Mouse (Mus musculus) urinary bladder, adult 2 months (tissue): Measurements from ENCODE around the gene Fank1. TPM values are rescaled to one million over a fixed set of nuclear protein-coding genes. Genes with fewer than 3 reads are reported as not detected.

Source experiments
- DNase-seq: peaks from one replicate; pipeline ENCODE4 v3.0.0; 2022; ENCODE audit warnings: low spot score
- polyA plus RNA-seq: library from polyadenylated mRNA; depleted of rRNA; stranded (reverse); fragments of >200 nt; gene quantifications from 2 replicates; pipeline ENCODE4 v1.2.3, GENCODE M21; 2012

Fank1 gene
- polyA plus RNA-seq, 1 experiment, result 0.29 TPM

GRCm38 (mm10) chr7:133768027-133768426 is 8.6 kb upstream of the Fank1 start:
- DNase-seq, result no peak

- DNase-seq, result no peak
Measured at GRCm38 (mm10) chr7:133768517-133768916, 8.1 kb upstream of the Fank1 start.

DNA sequence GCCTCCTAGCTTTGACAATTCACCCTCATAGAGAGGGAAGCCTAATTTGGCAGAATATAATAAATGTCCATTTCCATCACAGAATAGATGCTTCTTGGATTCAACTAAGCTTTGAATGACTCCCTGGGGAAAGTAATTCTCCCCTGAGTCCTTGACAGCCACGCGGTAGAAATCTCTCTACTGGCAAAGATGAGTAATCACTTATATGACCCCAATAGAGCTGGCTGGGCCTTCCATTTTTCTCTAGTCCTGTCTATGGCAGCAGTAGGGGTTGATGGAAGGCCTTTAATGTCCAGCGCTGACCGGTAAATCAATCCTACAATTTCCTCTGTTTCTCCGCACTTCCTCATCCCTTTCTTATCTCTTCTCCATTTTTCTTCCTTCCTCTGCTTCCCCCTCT is 1.5 kb upstream of the Fank1 start:
- no peak for DNase-seq

DNA sequence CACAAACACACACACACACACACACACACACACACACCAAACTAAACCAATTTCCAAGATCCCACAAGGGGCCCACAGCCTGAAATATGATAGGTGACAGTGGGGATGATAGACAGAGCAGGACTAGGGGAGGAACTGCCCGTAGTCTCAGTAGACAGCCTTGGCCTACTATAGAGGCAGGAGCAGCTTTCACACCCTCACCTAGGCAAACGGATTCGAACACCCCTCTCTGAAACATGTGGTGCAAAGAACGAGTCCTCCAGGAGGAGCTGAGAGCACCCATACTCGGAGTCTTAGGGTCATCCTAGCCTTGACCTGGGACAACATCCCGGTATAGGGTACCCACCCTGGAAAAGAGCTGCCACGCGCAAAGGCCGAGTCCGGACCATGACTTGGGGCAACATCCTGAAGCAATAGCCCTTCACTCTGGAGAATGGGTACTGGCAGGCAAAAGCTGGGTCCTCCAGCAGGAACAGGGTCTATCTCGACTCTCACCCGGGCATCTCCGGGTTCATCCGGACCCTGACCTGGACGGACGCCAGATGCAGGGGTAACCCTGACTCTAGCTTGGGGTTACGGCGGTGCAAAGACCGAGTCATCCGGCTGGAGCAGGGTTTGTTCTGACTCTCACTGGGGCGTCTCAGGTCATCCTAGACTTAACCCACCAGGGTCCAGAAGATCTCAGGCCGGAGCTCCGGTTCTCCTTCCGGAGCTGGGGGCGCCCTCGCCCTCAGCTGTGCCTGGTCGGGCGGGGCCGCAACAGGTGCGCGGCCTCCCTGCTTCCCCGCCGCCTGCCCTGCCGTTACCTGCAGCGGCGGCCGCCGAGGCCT is 650 bp upstream of the Fank1 start:
- no peak for DNase-seq

GRCm38 (mm10) chr7:133781583-133781982 is 4.9 kb downstream of the Fank1 start:
- DNase-seq, result no peak

- DNase-seq, result no peak
Measured at GRCm38 (mm10) chr7:133781991-133782390, 5.3 kb downstream of the Fank1 start.

GRCm38 (mm10) chr7:133782717-133783435 is 6.2 kb downstream of the Fank1 start, which contains the start of gene Dhx32:
Gene Dhx32, minus strand, starts transcription at chr7:133782726.
- peak; percentile 47 for DNase-seq

DNA sequence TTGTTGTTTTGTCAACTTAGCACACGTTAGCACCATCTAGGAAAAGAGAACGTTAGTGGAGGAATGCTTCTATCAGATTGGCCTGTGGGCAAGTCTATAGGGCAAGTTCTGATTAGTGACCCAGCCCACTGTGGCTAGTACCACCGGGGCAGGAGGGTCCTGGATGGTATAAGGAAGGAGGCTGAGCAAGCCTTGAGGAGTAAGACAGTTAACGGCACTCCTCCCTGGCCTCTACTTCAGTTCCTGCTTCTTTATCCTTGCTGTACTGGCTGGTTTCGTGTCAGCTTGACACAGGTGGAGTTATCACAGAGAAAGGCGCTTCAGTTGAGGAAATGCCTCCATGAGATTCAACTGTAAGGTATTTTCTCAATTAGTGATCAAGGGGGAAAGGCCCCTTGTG is 10.9 kb downstream of the Fank1 start:
- DNase-seq, result no peak

GRCm38 (mm10) chr7:133788147-133788546 is 11.5 kb downstream of the Fank1 start:
- DNase-seq, result no peak

GRCm38 (mm10) chr7:133790171-133790570 is 13.5 kb downstream of the Fank1 start:
- no peak for DNase-seq

DNA sequence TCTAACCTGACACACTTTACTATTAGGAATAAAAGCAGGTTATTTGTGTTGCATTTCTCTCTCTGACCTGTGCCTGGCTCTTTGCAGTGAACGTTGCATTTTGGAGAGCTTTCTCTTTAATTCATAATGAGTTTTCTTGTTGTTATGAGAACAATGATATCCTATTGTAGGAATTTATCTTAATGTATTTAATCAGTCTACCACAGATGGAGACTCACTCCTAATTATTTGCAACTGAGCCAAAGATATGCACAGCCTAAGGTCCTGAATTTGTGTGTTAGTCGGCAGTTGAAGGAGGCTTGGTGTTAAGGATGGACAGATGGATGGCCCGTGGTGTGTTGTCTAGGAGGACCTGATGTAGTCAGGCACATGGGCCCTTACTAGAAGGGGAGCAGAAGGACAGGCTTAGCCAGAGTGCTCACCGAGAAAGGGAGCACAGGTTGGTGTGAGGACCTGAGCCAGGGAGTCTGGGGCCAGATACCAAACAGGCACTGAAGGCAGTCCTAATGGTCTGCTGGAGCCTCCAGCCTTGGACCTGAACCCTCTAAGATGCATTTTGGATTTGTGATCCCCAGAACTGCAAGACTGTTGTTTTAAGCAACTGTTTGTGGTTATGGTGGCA is 14.1 kb downstream of the Fank1 start:
- no peak for DNase-seq

GRCm38 (mm10) chr7:133792771-133793170 is 16.1 kb downstream of the Fank1 start:
- no peak for DNase-seq

DNA sequence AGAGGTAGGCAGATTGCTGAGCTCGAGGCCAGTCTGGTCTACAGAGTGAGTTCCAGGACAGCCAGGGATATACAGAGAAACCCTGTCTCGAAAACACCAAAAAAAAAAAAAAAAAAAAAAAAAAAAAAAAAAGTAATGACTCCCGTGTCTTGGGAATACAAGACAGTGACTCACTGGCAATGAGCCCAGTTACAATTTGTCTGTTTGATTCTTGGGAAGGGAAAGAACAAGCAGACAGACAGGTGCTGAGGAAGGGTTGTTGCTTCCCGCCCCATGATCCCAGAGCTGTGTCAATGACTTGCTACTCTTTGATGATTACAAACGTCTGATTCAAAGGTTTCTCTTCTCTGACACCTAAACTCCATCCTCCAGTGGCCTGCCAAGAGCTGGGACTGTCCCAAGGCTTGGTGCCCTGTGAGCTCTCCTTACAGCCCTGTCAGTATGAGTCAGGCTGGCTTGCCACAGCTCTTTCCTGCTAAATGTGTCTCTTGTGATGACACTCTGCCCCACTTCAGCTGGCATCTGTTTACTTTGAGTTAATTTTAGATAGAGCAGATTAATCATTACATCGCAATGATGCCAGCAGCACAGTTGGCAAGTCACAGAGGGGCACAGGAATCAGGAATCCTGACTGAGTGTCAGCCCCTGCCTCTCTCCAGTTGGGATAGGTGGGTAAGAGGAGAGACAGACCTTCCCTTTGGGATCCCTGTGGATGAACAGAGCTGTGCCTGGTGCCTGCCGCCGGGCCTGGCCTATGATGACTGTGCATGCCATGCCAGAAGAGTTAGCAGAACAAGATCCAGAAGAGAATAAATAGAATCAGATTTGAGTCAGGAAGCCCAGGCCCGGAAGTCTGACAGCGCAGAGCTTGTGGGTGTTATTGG is 16.8 kb downstream of the Fank1 start:
- DNase-seq, result peak; percentile 29

- DNase-seq, result peak; percentile 32
Measured at GRCm38 (mm10) chr7:133794720-133795119, 18.1 kb downstream of the Fank1 start.

DNA sequence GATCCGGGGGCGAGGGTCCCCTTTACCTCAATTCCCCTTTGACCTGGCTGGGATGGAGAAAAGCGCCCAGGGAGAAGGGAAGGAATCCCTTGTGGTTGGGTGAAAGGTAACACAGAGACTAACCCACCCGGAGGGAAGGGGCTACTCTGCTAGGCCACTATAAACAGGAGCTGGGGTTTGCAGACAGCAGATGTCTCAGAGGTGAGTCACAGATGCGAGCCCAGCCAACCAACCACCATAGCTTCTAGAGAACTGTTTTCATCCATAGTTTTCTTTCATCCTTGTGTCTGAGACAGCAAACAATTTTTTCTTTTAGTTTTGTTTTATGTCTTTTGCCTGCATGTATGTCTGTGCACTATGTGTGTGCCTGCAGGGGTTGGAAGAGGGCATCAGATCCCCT is 23.3 kb downstream of the Fank1 start:
- no peak for DNase-seq

DNA sequence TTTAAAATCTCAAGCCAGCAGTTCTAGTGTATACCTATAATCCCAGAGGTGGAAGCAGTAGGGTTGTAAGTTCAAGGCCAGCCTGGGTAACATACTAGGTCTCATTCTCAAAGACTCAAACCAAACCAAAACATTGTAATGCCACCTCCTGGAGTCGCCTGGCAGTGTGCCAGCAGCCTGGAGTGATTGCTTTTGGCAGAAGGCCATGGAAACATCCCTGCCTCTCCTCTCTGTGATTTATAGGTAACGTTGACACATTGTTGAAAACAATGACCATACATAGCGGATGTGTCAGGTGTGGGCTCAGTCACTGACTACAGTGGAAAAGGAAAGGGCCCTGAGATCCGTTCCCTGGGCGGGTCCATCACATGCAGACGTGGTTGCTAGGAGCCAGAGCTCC is 25.2 kb downstream of the Fank1 start:
- no peak for DNase-seq

GRCm38 (mm10) chr7:133805614-133806175 is 29.0 kb downstream of the Fank1 start:
- peak; percentile 28 for DNase-seq

DNA sequence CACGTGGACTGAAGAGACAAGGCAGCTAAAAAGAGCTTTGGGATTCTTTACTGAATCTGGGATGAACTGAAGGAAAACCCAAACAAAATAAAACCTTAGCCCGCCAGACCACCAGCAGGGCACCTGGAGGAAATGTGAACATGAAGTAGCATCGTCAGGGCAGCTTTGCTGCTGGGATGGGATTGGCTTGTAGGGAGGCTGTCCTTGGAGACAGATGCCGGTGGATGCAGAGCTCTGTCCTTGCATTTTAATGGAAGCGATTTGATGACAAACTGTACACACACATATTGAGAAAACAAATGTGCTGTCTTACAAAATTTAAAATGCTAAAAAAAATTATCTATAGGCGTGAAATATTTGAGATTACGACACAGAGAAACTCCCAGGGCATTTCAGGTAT is 36.3 kb downstream of the Fank1 start:
- no peak for DNase-seq

DNA sequence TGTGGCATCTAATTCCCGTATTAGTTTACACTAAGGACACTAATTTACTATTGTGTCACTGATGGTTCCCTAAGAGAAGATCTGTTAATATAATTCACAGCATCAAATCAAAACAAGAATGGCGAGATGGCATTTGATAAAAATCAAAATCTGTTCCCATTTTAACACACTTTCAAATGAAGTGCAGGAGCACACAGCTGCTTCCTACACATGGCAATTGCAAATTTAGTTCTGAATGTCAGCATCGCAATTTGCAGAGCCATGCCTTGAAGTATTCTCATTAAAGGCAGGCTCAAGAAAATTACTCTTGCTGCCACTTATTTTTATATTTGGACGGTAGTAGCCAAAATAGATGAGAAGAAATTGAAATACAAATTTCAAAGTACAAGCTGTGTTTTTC is 36.7 kb downstream of the Fank1 start:
- no peak for DNase-seq

DNA sequence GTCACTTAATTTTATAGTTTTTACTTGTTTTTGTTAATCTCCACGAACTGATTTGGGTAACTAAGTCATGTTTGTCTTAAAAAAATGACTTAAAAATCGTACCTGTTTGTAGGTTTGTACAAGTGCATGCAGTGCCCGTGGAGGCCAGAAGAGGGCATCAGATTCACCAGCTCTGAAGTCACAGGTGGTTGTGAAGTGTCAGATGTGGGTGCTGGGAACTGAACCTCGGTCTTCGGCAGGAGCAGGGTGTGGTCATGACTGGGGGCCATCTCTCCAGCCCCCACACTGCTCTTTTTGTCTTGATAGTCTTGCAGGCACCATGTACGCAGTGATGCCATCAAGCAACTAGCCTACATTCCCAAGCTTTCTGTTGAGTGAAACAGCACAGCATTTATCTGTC is 47.1 kb downstream of the Fank1 start:
- DNase-seq, result no peak

DNA sequence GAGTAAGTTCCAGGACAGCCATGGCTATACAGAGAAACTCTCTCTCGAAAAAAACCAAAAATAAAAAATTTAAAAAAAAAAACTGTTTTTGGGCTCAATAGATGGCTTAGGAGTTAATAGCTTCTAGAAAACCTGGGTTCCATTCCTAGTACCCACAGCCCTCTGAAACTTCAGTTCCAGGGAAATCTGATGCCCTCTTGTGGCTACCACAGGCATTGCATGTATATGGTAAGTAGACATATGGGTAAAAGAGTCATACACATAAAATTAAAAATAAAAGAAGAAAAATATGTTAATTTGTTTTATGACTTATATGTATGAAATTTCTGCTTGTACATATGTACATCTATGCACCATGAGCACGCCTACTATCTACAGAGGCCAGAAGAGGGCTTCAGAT is 47.9 kb downstream of the Fank1 start:
- no peak for DNase-seq
